In the genomic region with DNA sequence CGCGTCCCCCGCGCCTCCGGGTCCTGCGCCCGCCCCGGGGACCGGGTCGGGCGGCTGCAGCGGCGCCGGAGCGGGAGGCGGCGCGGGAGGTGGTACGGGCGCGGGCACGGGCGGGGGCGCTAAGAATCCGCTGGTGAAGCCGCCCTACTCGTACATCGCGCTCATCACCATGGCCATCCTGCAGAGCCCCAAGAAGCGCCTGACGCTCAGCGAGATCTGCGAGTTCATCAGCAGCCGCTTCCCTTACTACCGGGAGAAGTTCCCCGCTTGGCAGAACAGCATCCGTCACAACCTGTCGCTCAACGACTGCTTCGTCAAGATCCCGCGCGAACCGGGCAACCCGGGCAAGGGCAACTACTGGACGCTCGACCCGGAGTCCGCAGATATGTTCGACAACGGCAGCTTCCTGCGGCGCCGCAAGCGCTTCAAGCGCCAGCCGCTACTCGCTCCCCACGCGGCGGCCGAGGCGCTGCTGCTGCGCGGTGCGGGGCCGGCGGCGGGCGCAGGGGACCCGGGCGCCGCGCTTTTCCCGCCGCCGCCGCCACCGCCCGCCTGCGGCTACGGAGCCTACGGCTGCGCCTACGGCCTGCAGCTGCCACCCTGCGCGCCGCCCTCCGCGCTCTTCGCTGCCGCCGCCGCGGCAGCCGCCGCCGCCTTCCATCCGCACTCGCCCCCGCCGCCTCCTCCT, we compare ENCODE assay signal across 8 mouse cellular contexts. TPM values are rescaled to one million over a fixed set of nuclear protein-coding genes. Genes with fewer than 3 reads are reported as not detected.
A peak's percentile ranks its signal among the peaks of the same experiment; 100 is the strongest.
DNase-seq lines count a peak whose midpoint lies in the region; ATAC-seq and TF ChIP-seq lines count a peak whose summit lies in the region.

No protein-coding gene starts in this region.

- H3K36me3 ChIP-seq in forebrain, embryonic 14.5 days (ENCODE audit: control insufficient read depth, insufficient read depth, low read length) = no peaks in the 10 kb centered on the region
- H3K36me3 ChIP-seq in kidney, adult 2 months (ENCODE audit: control insufficient read depth, insufficient read depth, low read length) = no peaks in the 10 kb centered on the region

- H3K27me3 ChIP-seq in forebrain, embryonic 14.5 days (replicated peaks; ENCODE audit: control insufficient read depth, insufficient read depth, low read length) = peaks cover 84% of the 10 kb centered on the region
- peaks cover 29% of the 10 kb centered on the region for H3K27me3 ChIP-seq in kidney, adult 2 months (replicated peaks; ENCODE audit: control insufficient read depth, insufficient read depth, low read length)

- intact Hi-C loops in left cerebral cortex, postnatal 36 days (cut with DNase I) = loop anchor here (2.0 kb wide), 1 partner anchor 232 kb away; no protein-coding TSS in a partner anchor

- H3K4me1 ChIP-seq in forebrain, embryonic 14.5 days (ENCODE audit: control insufficient read depth, insufficient read depth, low read length) = peaks cover 11% of the 10 kb centered on the region; the same call in 1 of the 2 replicates
- H3K4me1 ChIP-seq in kidney, adult 2 months (ENCODE audit: control insufficient read depth, insufficient read depth, low read length) = no peaks in the 10 kb centered on the region

- TF ChIP-seq CTCF in kidney, adult 2 months (conservative IDR thresholded peaks at IDR 0.05; ENCODE audit: insufficient read depth, insufficient read length, low read depth, low read length) = no peak

- peak; percentile 28 for ATAC-seq in activated CD4-positive, CD25-positive, alpha-beta regulatory T cell, adult 4 months
- ATAC-seq in forebrain, embryonic 14.5 days = peak; percentile 61
- ATAC-seq in erythroblast, adult 5-6 weeks (replicated peaks; ENCODE audit: low FRiP score, poor library complexity, severe bottlenecking) = no peak

- peak overlapping the region; percentile 60 for H3K4me2 ChIP-seq in forebrain, embryonic 14.5 days (ENCODE audit: low read length)

- TF ChIP-seq POLR2A in kidney, adult 2 months (IDR thresholded peaks at IDR 0.05; ENCODE audit: low read depth, low read length) = no peak

- under 1% methylated on average over 50 of the region's 102 CpGs for WGBS in forebrain, embryonic 14.5 days
- 4% methylated on average over 102 of the region's 102 CpGs for WGBS in kidney, adult 2 months

- DNase-seq in left cerebral cortex, postnatal 36 days (ENCODE audit: low spot score in 2 of 2) = peak; percentile 25 to 45
- DNase-seq in left cerebral cortex, adult 8-10 months (ENCODE audit: low spot score in 2 of 2) = no peak
- no peak for DNase-seq in forebrain, embryonic 14.5 days (ENCODE audit: low spot score)
- DNase-seq in kidney, adult 2 months = no peak
- peak; percentile 4 for DNase-seq in lung, postnatal 14 days
- DNase-seq in testis, postnatal 10 days (ENCODE audit: low spot score) = peak; percentile 48

- no peaks in the 10 kb centered on the region for H3K9me3 ChIP-seq in forebrain, embryonic 14.5 days (replicated peaks; ENCODE audit: control insufficient read depth, low read length)

- H3K4me3 ChIP-seq in forebrain, embryonic 14.5 days (ENCODE audit: low read depth, low read length) = peak overlapping the region; percentile 38
- peak overlapping the region; percentile 44 for H3K4me3 ChIP-seq in kidney, adult 2 months (ENCODE audit: insufficient read depth, low read depth, low read length)

- H3K27ac ChIP-seq in forebrain, embryonic 14.5 days (ENCODE audit: low read depth, low read length) = peak overlapping the region; percentile 52; the same call in 1 of the 2 replicates
- H3K27ac ChIP-seq in kidney, adult 2 months (ENCODE audit: insufficient read depth, low read depth, low read length) = no peak overlapping the region

- peak overlapping the region; percentile 50 for H3K9ac ChIP-seq in forebrain, embryonic 14.5 days (ENCODE audit: low read length)

RNA-seq across cellular contexts. Expression of gene Foxd1, which starts 1.0 kb away (rescaled TPM):
- total RNA-seq in left cerebral cortex, postnatal 36 days (2021) = 1 to 10 TPM; 1.1 to 2.1 TPM
- total RNA-seq in left cerebral cortex, adult 8-10 months (2022) = 1 to 10 TPM; 1.3 to 1.6 (median 1.5) TPM
- not detected for polyA plus RNA-seq in activated CD4-positive, CD25-positive, alpha-beta regulatory T cell, adult 4 months (2017; shearing (Covaris generic))
- 0.75 and 0.76 TPM in 2 replicates for polyA plus RNA-seq in forebrain, embryonic 14.5 days (2014; fragmentation: Nextera tagmentation; extraction: Ambion mirVana)
- 0.91 and 1.1 TPM in 2 replicates for polyA plus RNA-seq in kidney, adult 2 months (2012; rRNA removed)
- not detected in 2 replicates for total RNA-seq in erythroblast, adult 5-6 weeks (2015; ENCODE audit: low replicate concordance)
- total RNA-seq in erythroblast, adult 5-6 weeks (2017; ENCODE audit: low replicate concordance) = not detected in 2 replicates

RNA-seq across cellular contexts. Expression of gene Btf3, which starts 38.2 kb away (rescaled TPM):
- 100 to 1,000 TPM; 170 to 181 TPM for total RNA-seq in left cerebral cortex, postnatal 36 days (2021)
- total RNA-seq in left cerebral cortex, adult 8-10 months (2022) = 100 to 1,000 TPM; 167 to 188 (median 185) TPM
- polyA plus RNA-seq in activated CD4-positive, CD25-positive, alpha-beta regulatory T cell, adult 4 months (2017; shearing (Covaris generic)) = 1,000 to 10,000 TPM in 1 of 2 experiments, 100 to 1,000 TPM in 1; 915 to 1,034 TPM
- 669 and 680 TPM in 2 replicates for polyA plus RNA-seq in forebrain, embryonic 14.5 days (2014; fragmentation: Nextera tagmentation; extraction: Ambion mirVana)
- polyA plus RNA-seq in kidney, adult 2 months (2012; rRNA removed) = 153 and 173 TPM in 2 replicates
- total RNA-seq in erythroblast, adult 5-6 weeks (2015; ENCODE audit: low replicate concordance) = 325 and 335 TPM in 2 replicates
- total RNA-seq in erythroblast, adult 5-6 weeks (2017; ENCODE audit: low replicate concordance) = 314 and 425 TPM in 2 replicates

Comparison
In these comparisons a context has a peak if more than half of its experiments do, and no peak if none do; other contexts are left out.
1. DNase-seq: peak in left cerebral cortex, postnatal 36 days (2 of 2), lung, postnatal 14 days (single experiment) and testis, postnatal 10 days (single experiment); none in left cerebral cortex, adult 8-10 months (0 of 2), forebrain, embryonic 14.5 days (single experiment) and kidney, adult 2 months (single experiment).